Mouse (Mus musculus) CH12.LX (cell line): ENCODE data around the gene Uck2. TPM values are rescaled to one million over a fixed set of nuclear protein-coding genes. Genes with fewer than 3 reads are reported as not detected.

ENCODE experiments used
- DNase-seq: peaks from one replicate; pipeline ENCODE4 v3.0.0-alpha.2; 2013; ENCODE audit errors: extremely low read depth
- H3K27ac ChIP-seq: 2 replicates; pipeline ENCODE4 v1.5.1; 2012; ENCODE audit warnings: low read depth, mild to moderate bottlenecking, control low read depth, moderate library complexity; ENCODE audit not compliant: insufficient read depth
- H3K27me3 ChIP-seq: replicated peaks from 2 replicates; pipeline ENCODE3; 2012; ENCODE audit warnings: inconsistent platforms
- H3K36me3 ChIP-seq, 2 experiments: replicated peaks in 1 of 2; 2 replicates each; pipeline versions ENCODE3 to v1.6.1; 2012; ENCODE audit warnings: inconsistent platforms in 1 of 2, low read length in 1 of 2, mild to moderate bottlenecking in 1 of 2, mixed read lengths in 1 of 2, moderate library complexity in 1 of 2; ENCODE audit not compliant: control insufficient read depth in 1 of 2, insufficient read depth in 1 of 2
- H3K4me1 ChIP-seq, 2 experiments: 2 replicates each; pipeline ENCODE4 v1.6.1; 2012; ENCODE audit warnings: inconsistent platforms in 1 of 2, moderate library complexity in 1 of 2; ENCODE audit not compliant: insufficient read depth in 2 of 2, control insufficient read depth in 1 of 2
- H3K4me2 ChIP-seq: 2 replicates; pipeline ENCODE4 v1.6.1; 2012; ENCODE audit warnings: low read depth, mild to moderate bottlenecking, control low read depth; ENCODE audit not compliant: poor library complexity, insufficient read depth, severe bottlenecking
- H3K4me3 ChIP-seq, 3 experiments: fragments of 150-350 bp in 1 of 3; sonication (generic) in 1 of 3; replicated peaks in 1 of 3; 2 replicates each; pipeline versions ENCODE3 to v1.5.1; 2011 to 2012; ENCODE audit warnings: low read depth in 2 of 3, low read length in 2 of 3, mild to moderate bottlenecking in 2 of 3, moderate library complexity in 2 of 3, control low read depth in 1 of 3, improper control_type of control experiment in 1 of 3, inconsistent platforms in 1 of 3, mixed read lengths in 1 of 3; ENCODE audit not compliant: poor library complexity in 1 of 3
- H3K79me2 ChIP-seq: replicated peaks from 2 replicates; pipeline ENCODE4 v1.6.1; 2012; ENCODE audit warnings: mild to moderate bottlenecking, moderate library complexity; ENCODE audit not compliant: control insufficient read depth, poor library complexity, insufficient read depth, severe bottlenecking; ENCODE audit errors: extremely low read depth
- H3K9ac ChIP-seq: 2 replicates; pipeline ENCODE4 v1.6.1; 2012; ENCODE audit warnings: low read depth, mild to moderate bottlenecking, control low read depth, moderate library complexity; ENCODE audit not compliant: insufficient read depth
- H3K9me3 ChIP-seq: replicated peaks from 2 replicates; pipeline ENCODE3; 2012; ENCODE audit warnings: low read length, inconsistent platforms, mixed read lengths
- BHLHE40 ChIP-seq: IDR thresholded peaks from 2 replicates; pipeline ENCODE4 v1.6.1; 2011; ENCODE audit warnings: mild to moderate bottlenecking, low read depth, low read length, improper control_type of control experiment
- E2F4 ChIP-seq: IDR thresholded peaks from 2 replicates; pipeline ENCODE4 v1.6.1; 2011; ENCODE audit warnings: low read depth, low read length, improper control_type of control experiment; ENCODE audit not compliant: insufficient replicate concordance
- ELF1 ChIP-seq: IDR thresholded peaks from 2 replicates; pipeline ENCODE4 v1.6.1; 2014; ENCODE audit warnings: low read depth, mild to moderate bottlenecking, inconsistent platforms, low read length, improper control_type of control experiment
- ETS1 ChIP-seq: conservative IDR thresholded peaks from 2 replicates; pipeline ENCODE4 v1.6.1; 2012; ENCODE audit warnings: low read depth, mild to moderate bottlenecking, inconsistent platforms, low read length, improper control_type of control experiment, moderate library complexity
- GABPA ChIP-seq: IDR thresholded peaks from 2 replicates; pipeline ENCODE4 v1.6.1; 2012; ENCODE audit warnings: low read depth, low read length, improper control_type of control experiment, inconsistent platforms; ENCODE audit not compliant: insufficient replicate concordance
- HCFC1 ChIP-seq: IDR thresholded peaks from 2 replicates; pipeline ENCODE4 v1.6.1; 2012; ENCODE audit warnings: low read depth, mild to moderate bottlenecking, inconsistent platforms, low read length, improper control_type of control experiment
- IRF4 ChIP-seq: IDR thresholded peaks from 2 replicates; pipeline ENCODE4 v1.6.1; 2014; ENCODE audit warnings: low read depth, mild to moderate bottlenecking, inconsistent platforms, low read length, improper control_type of control experiment
- KAT2A ChIP-seq: IDR thresholded peaks from 2 replicates; pipeline ENCODE4 v1.6.1; 2012; ENCODE audit warnings: low read length, improper control_type of control experiment, inconsistent platforms; ENCODE audit not compliant: insufficient replicate concordance
- MAFK ChIP-seq: IDR thresholded peaks from 2 replicates; pipeline ENCODE4 v1.6.1; 2011; ENCODE audit warnings: low read length, improper control_type of control experiment; ENCODE audit not compliant: insufficient replicate concordance
- MAZ ChIP-seq: IDR thresholded peaks from 2 replicates; pipeline ENCODE4 v1.6.1; 2012; ENCODE audit warnings: low read depth, mild to moderate bottlenecking, inconsistent platforms, low read length, improper control_type of control experiment, moderate library complexity
- MEF2A ChIP-seq: IDR thresholded peaks from 2 replicates; pipeline ENCODE4 v1.6.1; 2014; ENCODE audit warnings: low read depth, mild to moderate bottlenecking, inconsistent platforms, low read length, improper control_type of control experiment, borderline replicate concordance
- MYC ChIP-seq: IDR thresholded peaks from 2 replicates; pipeline ENCODE4 v1.6.1; 2011; ENCODE audit warnings: low read depth, mild to moderate bottlenecking, improper control_type of control experiment, low read length
- NELFE ChIP-seq: IDR thresholded peaks from 2 replicates; pipeline ENCODE4 v1.6.1; 2011; ENCODE audit warnings: low read depth, low read length, improper control_type of control experiment
- NRF1 ChIP-seq: IDR thresholded peaks from 2 replicates; pipeline ENCODE4 v1.6.1; 2014; ENCODE audit warnings: low read depth, mild to moderate bottlenecking, inconsistent platforms, low read length, improper control_type of control experiment, moderate library complexity
- PAX5 ChIP-seq: IDR thresholded peaks from 2 replicates; pipeline ENCODE4 v1.6.1; 2012; ENCODE audit warnings: low read length, inconsistent platforms, mixed read lengths
- POLR2A ChIP-seq: IDR thresholded peaks from 2 replicates; pipeline ENCODE4 v1.6.1; 2011; ENCODE audit warnings: low read depth, mild to moderate bottlenecking, improper control_type of control experiment, low read length
- RAD21 ChIP-seq: IDR thresholded peaks from 2 replicates; pipeline ENCODE4 v1.6.1; 2011; ENCODE audit warnings: low read depth, mild to moderate bottlenecking, low read length, improper control_type of control experiment, moderate library complexity
- RCOR1 ChIP-seq: conservative IDR thresholded peaks from 2 replicates; pipeline ENCODE4 v1.6.1; 2012; ENCODE audit warnings: low read depth, mild to moderate bottlenecking, inconsistent platforms, low read length, improper control_type of control experiment
- SMC3 ChIP-seq: IDR thresholded peaks from 2 replicates; pipeline ENCODE4 v1.6.1; 2011; ENCODE audit warnings: low read depth, low read length, improper control_type of control experiment
- UBTF ChIP-seq: IDR thresholded peaks from 2 replicates; pipeline ENCODE4 v1.6.1; 2012; ENCODE audit warnings: low read depth, mild to moderate bottlenecking, inconsistent platforms, low read length, improper control_type of control experiment, moderate library complexity
- ZKSCAN1 ChIP-seq: IDR thresholded peaks from 2 replicates; pipeline ENCODE4 v1.6.1; 2012; ENCODE audit warnings: low read depth, inconsistent platforms, low read length, improper control_type of control experiment, borderline replicate concordance
- dilution Hi-C: fragments of 300-500 bp; cut with MboI; formaldehyde crosslinking; loops from 2 replicates; pipeline ENCODE4 v1.14.3; 2020; ENCODE audit warnings: low sequenced_read_pairs; ENCODE audit not compliant: extremely low pct_unique_long_range_greater_than_20kb, extremely low pct_ligation_motif_present
- in situ Hi-C: fragments of 300-500 bp; cut with MboI; formaldehyde crosslinking; loops from 3 replicates; pipeline ENCODE4 v1.14.3; 2019; ENCODE audit warnings: low sequenced_read_pairs, low pct_ligation_motif_present, low pct_unique_long_range_greater_than_20kb, mixed read lengths
- polyA plus RNA-seq: library from polyadenylated mRNA; unstranded; fragments of >175 nt; gene quantifications from 2 replicates; pipeline ENCODE4 v1.2.1, GENCODE M21; 2012; ENCODE audit warnings: low read depth; ENCODE audit not compliant: insufficient read length
- total RNA-seq, 2 experiments: library from RNA; depleted of rRNA; stranded (reverse); fragments of 300-350 nt in 1 of 2; fragments of >200 nt in 1 of 2; gene quantifications; 2 replicates each; pipeline ENCODE4 v1.2.3; 2012 to 2014

The Uck2 gene
- total and polyA plus RNA-seq, 3 experiments = 235 to 392 (median 363) TPM

- DNase-seq = no peak
- no peaks in the 10 kb centered on the region for H3K36me3 ChIP-seq
- H3K79me2 ChIP-seq = no peaks in the 10 kb centered on the region
- TF ChIP-seq ETS1 = no peak
- no peak for TF ChIP-seq NRF1
- no peak for TF ChIP-seq MAZ
- no peak for TF ChIP-seq PAX5
- H3K4me2 ChIP-seq = no peak overlapping the region
- no peaks in the 10 kb centered on the region for H3K9me3 ChIP-seq
- no peak overlapping the region for H3K4me3 ChIP-seq
- no peaks in the 10 kb centered on the region for H3K27me3 ChIP-seq
- no peak overlapping the region for H3K27ac ChIP-seq
- H3K9ac ChIP-seq = no peak overlapping the region
- dilution Hi-C loops (no loop called here), in situ Hi-C loops (no loop called here)
- H3K4me1 ChIP-seq = no peaks in the 10 kb centered on the region
Observed at GRCm38 (mm10) chr1:167292447-167292846, 7.3 kb upstream of the Uck2 start.

DNA sequence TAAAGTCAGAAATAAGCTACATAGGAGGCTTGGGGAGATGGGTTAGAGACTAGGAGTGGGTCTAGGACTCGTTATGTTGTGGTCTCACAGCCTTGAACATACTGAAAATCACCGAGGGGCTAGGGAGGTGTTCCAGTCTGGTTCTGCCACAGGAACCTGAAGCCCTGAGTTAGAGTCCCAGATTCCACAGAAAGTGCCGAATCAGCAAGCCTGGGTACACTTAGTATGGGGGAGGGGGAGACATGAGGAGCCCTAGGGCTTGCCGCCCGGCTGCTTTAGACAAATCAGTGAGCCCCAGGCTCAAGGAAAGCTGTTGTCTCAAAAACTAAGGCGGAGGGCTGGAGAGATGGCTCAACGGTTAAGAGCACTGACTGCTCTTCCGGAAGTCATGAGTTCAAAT lies 6.5 kb upstream of the Uck2 start:
- TF ChIP-seq MAZ = no peak
- TF ChIP-seq MAFK = peak; percentile 69; the same call in 1 of the 2 replicates
- no peaks in the 10 kb centered on the region for H3K36me3 ChIP-seq
- H3K4me1 ChIP-seq = no peaks in the 10 kb centered on the region

DNA sequence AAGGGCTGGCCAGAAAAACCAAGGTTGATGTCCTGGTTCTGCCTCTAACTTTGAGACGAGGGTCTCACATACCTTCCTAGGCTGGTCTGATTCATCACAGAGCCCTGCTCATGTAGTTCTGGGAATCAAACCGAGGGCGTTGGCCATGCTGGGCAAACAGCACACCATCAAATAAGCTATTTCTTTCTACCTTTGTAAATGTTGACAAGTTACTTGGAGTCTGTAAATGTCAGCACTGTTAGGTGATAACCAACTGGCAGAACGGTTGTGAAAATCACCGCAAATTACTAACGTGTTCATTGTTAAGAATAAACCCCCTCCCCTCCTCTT lies 5.1 kb upstream of the Uck2 start:
- no peaks in the 10 kb centered on the region for H3K9me3 ChIP-seq
- no peak for DNase-seq
- dilution Hi-C loops = no loop called here
- H3K4me1 ChIP-seq = peaks cover 0 to 4% of the 10 kb centered on the region in 2 experiments; a peak in 2 of 4 replicates
- no peaks in the 10 kb centered on the region for H3K79me2 ChIP-seq
- H3K4me3 ChIP-seq = no peak overlapping the region
- TF ChIP-seq UBTF = no peak
- no peak for TF ChIP-seq MEF2A
- no peak for TF ChIP-seq ZKSCAN1
- no peak for TF ChIP-seq MAZ
- TF ChIP-seq BHLHE40 = no peak
- no peak for TF ChIP-seq RCOR1
- TF ChIP-seq HCFC1 = no peak
- TF ChIP-seq RAD21 = no peak
- TF ChIP-seq KAT2A = no peak
- TF ChIP-seq E2F4 = no peak
- TF ChIP-seq GABPA = no peak
- TF ChIP-seq ELF1 = no peak
- no peak for TF ChIP-seq PAX5
- TF ChIP-seq MYC = no peak
- TF ChIP-seq NELFE = no peak
- no peak for TF ChIP-seq IRF4
- no peak for TF ChIP-seq SMC3
- no peak for TF ChIP-seq POLR2A
- TF ChIP-seq, all 38 proteins: peak for 0
- Histone ChIP-seq H3K4me2 (no peak overlapping the region), H3K9ac (no peak overlapping the region), H3K27ac (no peak overlapping the region), H3K36me3 (no peaks in the 10 kb centered on the region), H3K27me3 (no peaks in the 10 kb centered on the region)
- in situ Hi-C loops = no loop called here

More for the DNA sequence above, 6.5 kb upstream of the Uck2 start:
- no peak for DNase-seq
- no peak overlapping the region for H3K4me3 ChIP-seq
- dilution Hi-C loops (no loop called here), in situ Hi-C loops (no loop called here)
- no peak overlapping the region for H3K9ac ChIP-seq
- no peak overlapping the region for H3K4me2 ChIP-seq
- no peak overlapping the region for H3K27ac ChIP-seq
- H3K9me3 ChIP-seq = no peaks in the 10 kb centered on the region
- no peaks in the 10 kb centered on the region for H3K27me3 ChIP-seq
- H3K79me2 ChIP-seq = no peaks in the 10 kb centered on the region
